In genomic region chr4:95185113-95185915, GRCm38 (mm10) we compare ENCODE assay signal across 12 mouse cellular contexts.
DNase-seq lines count a peak whose midpoint lies in the region; ATAC-seq and TF ChIP-seq lines count a peak whose summit lies in the region.
"Had no signal": no experiment of that assay in that cellular context is flagged by ENCODE, and none has a peak within 500 bp of the region (broad histone marks: within the 10 kb centered on the region; RNA-seq: fewer than 3 reads in every experiment).

No protein-coding gene starts in this region.

- H3K4me1 ChIP-seq in embryonic facial prominence, embryonic 14.5 days (ENCODE audit: control insufficient read depth, insufficient read depth, low read length): peaks cover 5% of the 10 kb centered on the region; the same call in 1 of the 2 replicates
- no peaks in the 10 kb centered on the region for H3K4me1 ChIP-seq in midbrain, embryonic 15.5 days

- no peak for TF ChIP-seq POLR2A in brain, embryonic 14.5 days (IDR thresholded peaks at IDR 0.05; ENCODE audit: borderline replicate concordance, extremely low read depth, insufficient read depth, insufficient read length, poor library complexity, severe bottlenecking)

- ATAC-seq in embryonic facial prominence, embryonic 14.5 days (ENCODE audit: low read depth): peak; percentile 83
- peak; percentile 82 for ATAC-seq in midbrain, embryonic 15.5 days (replicated peaks)

- H3K9ac ChIP-seq in embryonic facial prominence, embryonic 14.5 days (ENCODE audit: low read depth, low read length): no peak overlapping the region
- H3K9ac ChIP-seq in midbrain, embryonic 15.5 days: no peak overlapping the region

- no peaks in the 10 kb centered on the region for H3K36me3 ChIP-seq in embryonic facial prominence, embryonic 14.5 days (ENCODE audit: control insufficient read depth, insufficient read depth, low read length)
- H3K36me3 ChIP-seq in midbrain, embryonic 15.5 days (replicated peaks): no peaks in the 10 kb centered on the region

- TF ChIP-seq CTCF in brain, embryonic 14.5 days (IDR thresholded peaks at IDR 0.05; ENCODE audit: borderline replicate concordance, extremely low read depth, insufficient read depth, insufficient read length): no peak

- H3K4me3 ChIP-seq in embryonic facial prominence, embryonic 14.5 days (ENCODE audit: low read depth, low read length): no peak overlapping the region
- H3K4me3 ChIP-seq in midbrain, embryonic 15.5 days: no peak overlapping the region

- WGBS in embryonic facial prominence, embryonic 14.5 days: 45% methylated on average over 14 of the region's 14 CpGs
- WGBS in midbrain, embryonic 15.5 days: 32% methylated on average over 14 of the region's 14 CpGs

- peak; percentile 97 for DNase-seq in brain, embryonic 14.5 days (ENCODE audit: low read depth)
- DNase-seq in embryonic facial prominence, embryonic 14.5 days (ENCODE audit: low spot score): peak; percentile 83
- DNase-seq in forelimb bud, embryonic 11.5 days (ENCODE audit: low read depth, low spot score): peak; percentile 21
- no peak for DNase-seq in left cerebral cortex, adult 8-10 months (ENCODE audit: low spot score in 2 of 2)
- DNase-seq in left cerebral cortex, adult 18-20 months (ENCODE audit: low spot score in 2 of 2): no peak
- DNase-seq in embryo, embryonic 9.5 days (ENCODE audit: extremely low spot score): no peak
- DNase-seq: adrenal gland, postnatal 10 days; lung, postnatal 36 days had no signal

- H3K4me2 ChIP-seq in embryonic facial prominence, embryonic 14.5 days (ENCODE audit: low read depth, low read length): no peak overlapping the region
- H3K4me2 ChIP-seq in midbrain, embryonic 15.5 days: no peak overlapping the region
- H3K4me2 ChIP-seq: liver, embryonic 11.5 days had no signal

- no peaks in the 10 kb centered on the region for H3K9me3 ChIP-seq in embryonic facial prominence, embryonic 14.5 days (ENCODE audit: control insufficient read depth, low read length)
- H3K9me3 ChIP-seq in midbrain, embryonic 15.5 days: no peaks in the 10 kb centered on the region

- no peak overlapping the region for H3K27ac ChIP-seq in embryonic facial prominence, embryonic 14.5 days (replicated peaks; ENCODE audit: low read depth, low read length)
- H3K27ac ChIP-seq in midbrain, embryonic 15.5 days: no peak overlapping the region
- H3K27ac ChIP-seq: stomach, postnatal 0 days had no signal

- no peaks in the 10 kb centered on the region for H3K27me3 ChIP-seq in embryonic facial prominence, embryonic 14.5 days (replicated peaks; ENCODE audit: control insufficient read depth, insufficient read depth, low read length)
- no peaks in the 10 kb centered on the region for H3K27me3 ChIP-seq in midbrain, embryonic 15.5 days (replicated peaks)
- H3K27me3 ChIP-seq: CH12.LX had no signal

Comparison
In these comparisons a context has a peak if more than half of its experiments do, and no peak if none do; other contexts are left out.
1. DNase-seq: peak in brain, embryonic 14.5 days (single experiment), embryonic facial prominence, embryonic 14.5 days (single experiment) and forelimb bud, embryonic 11.5 days (single experiment); none in left cerebral cortex, adult 8-10 months (0 of 2), left cerebral cortex, adult 18-20 months (0 of 2) and embryo, embryonic 9.5 days (single experiment).